Mouse (Mus musculus): Measurements from ENCODE around the gene Nelfcd.

Gene Nelfcd

DNA sequence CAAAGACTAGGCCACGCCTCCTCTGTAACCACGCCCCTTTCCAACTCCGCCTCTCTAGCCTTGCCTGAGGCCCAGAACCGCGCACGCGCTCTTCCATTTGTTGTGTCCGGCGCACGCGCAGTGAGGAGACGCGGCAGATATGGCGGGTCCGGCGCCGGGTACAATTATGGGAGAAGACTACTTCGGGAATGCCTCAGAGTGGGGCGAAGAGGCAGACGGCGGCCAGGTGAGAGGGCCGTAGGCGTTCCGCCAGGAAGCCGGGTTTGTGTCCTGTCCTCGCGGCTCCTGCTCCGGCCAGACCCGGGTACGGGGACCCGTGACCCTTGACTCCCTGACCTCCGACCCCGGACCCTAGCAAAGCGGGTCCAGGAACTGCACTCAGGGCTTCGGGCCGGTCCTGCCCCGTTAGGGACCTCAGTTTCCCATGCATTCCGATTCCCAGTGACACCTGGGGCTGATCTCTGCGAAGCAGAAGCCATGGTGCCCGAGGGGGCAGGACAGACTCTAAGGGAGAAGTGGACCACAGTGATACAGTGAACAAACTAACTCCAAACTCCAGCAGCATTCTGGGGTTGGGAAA is at the start of gene Nelfcd:
TSS of gene Nelfcd (plus strand) at position 74 of the 580 bp plus-strand sequence.
- peak; percentile 97 for DNase-seq (ENCODE audit: low read depth, low spot score)

DNA sequence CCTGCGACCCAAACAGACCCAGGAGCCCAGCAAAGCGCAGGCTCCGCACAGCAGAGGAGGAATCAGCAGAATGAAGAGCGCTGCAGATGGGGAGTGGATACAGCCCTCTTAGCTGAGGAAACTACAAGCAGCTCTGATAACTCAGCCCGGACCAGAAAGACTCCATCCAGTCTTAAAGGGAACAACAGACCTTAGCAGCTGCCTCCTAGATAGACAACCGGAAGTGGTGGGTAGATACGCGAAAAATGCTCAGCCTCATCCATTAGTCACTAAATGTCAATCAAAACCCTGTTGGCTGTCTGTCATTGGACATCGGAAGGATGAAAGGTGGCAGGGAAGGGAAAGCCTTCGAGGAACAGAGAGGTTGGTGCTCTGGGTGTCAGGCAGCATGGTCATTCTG is 49.0 kb upstream of the Nelfcd start:
- DNase-seq (ENCODE audit: low read depth, low spot score), result no peak

DNA sequence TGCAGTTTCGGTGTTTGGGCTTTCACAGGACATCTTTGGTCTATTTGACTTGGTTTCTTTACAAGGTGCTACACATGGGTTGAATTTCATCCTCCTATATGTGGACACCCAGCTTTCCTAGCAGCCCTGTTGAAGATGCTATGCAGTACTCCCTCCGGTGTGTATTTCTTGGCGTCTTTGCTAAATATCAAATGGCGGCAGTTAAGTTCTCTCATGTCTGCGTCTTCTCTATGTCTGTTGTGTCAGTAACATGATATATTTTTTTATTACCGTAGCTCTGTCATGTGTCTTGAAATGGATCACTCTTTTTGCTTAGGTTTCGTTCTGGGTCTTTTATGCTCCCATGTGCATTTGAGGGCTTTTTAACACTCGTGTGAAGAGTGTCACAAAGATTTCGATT is 34.6 kb upstream of the Nelfcd start:
- DNase-seq (ENCODE audit: low read depth, low spot score), result no peak

DNA sequence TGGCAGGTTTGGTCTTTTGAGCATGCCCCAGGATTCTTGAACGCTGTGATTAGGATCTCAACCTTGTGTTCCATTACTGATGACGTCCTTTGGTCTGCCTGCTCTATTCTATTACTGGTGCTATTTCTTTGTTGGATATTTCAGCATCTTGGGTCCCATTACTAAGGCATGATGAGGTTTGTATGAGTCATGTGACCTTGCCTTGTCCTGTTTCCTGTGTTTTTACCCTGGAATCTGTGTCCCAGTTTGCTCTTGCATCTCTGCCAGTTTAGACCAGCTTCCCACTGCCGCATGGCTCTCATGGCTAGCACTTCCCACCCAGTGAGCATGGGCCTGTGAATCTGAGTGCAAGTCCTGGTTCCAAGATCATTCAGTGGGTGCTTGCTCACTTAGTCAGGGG is 23.7 kb upstream of the Nelfcd start:
- DNase-seq (ENCODE audit: low read depth, low spot score), result no peak

DNA sequence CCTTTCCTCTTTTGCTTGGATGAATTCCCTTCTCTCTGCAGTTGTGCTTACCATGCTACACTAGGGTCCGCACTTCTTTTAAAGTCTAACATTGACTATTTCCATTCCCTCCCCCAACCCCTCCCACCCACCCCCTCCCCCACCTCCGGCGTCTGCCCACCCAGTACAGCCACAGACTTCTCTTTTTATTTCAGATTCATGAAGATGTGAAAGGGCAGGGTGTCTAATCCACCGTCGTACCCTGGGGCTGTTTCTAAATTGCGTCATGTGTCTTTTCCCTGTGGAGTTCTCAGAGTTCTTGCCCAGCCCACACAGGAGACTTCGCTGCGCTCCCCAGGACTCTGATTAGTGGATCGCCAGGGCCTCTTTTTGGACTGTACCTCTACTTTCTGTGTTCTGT is 23.1 kb upstream of the Nelfcd start:
- no peak for DNase-seq (ENCODE audit: low read depth, low spot score)

DNA sequence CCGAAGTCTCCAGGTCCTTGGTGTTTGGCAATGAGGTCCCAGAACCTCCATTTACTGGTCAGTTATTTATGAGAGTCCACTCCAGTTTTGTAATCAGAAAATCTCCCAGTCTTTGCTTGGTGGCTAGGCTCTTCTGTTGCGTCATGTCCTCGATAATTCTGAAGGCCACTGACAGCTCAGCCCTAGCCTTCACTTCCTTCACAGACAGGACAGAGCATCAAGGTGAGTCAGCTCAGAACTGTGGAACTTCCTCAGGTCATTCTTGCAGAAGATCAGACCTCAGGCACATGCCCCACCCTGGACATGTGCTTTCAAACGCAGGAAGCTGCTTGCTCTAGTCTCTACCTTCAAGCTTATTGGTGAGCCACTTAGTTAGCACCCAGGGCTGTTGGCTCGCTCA is 22.2 kb upstream of the Nelfcd start:
- peak; percentile 14 for DNase-seq (ENCODE audit: low read depth, low spot score)

DNA sequence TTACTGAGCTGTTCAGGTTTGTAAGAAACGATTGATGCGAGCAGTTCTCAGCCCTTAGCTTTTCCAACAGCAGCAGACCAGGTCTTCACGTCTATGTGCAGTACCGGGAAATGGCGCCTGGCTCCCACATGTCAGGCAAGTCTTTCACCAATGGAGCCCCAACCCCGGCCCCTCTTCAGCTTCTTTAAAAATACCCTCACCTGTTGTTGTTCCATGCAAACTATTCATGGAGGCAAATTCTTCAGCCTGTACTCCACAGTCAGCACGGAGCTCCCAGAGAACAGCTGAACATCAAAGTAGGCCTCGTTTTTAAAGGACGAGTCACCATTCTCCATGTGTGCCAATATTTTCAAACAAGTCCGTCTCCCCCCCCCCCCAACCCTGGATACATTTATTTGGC is 19.0 kb upstream of the Nelfcd start:
- no peak for DNase-seq (ENCODE audit: low read depth, low spot score)

DNA sequence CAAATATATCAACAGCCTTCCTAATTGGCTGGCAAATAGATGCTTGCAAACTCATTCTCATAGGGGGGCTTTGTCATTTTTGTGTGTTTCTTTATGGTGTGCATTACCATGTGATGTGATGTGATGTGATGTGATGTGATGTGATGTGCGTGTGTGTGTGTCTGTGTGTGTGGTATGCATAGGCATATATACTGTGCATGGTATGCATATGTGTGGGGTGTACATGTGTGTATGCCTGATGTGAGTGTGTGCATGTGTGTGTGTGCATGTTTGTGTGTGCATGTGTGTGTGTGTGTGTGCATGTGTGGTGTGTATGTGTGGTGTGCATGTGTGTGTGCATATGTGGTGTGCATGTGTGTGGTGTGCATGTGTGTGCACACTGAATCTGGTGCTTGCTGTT is 18.5 kb upstream of the Nelfcd start:
- no peak for DNase-seq (ENCODE audit: low read depth, low spot score)

DNA sequence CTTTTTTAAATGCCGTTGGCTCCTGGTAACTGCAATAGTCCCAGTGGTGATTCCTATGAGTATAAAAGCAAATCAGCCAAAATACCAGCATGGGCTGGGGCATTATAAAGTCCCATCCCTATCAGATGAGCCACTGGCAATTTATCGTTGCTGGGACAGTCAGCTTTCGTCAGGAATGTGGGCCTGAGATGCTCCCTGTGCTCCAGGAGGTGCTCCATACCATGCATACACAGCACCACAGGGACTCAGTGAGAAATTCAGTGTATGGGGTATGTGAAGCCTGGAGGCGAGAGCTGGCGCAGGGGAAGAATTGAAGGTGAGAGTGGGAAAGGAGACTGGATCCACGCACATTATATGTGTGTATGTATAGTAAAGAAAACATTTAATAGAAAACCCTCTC is 17.7 kb upstream of the Nelfcd start:
- no peak for DNase-seq (ENCODE audit: low read depth, low spot score)

DNA sequence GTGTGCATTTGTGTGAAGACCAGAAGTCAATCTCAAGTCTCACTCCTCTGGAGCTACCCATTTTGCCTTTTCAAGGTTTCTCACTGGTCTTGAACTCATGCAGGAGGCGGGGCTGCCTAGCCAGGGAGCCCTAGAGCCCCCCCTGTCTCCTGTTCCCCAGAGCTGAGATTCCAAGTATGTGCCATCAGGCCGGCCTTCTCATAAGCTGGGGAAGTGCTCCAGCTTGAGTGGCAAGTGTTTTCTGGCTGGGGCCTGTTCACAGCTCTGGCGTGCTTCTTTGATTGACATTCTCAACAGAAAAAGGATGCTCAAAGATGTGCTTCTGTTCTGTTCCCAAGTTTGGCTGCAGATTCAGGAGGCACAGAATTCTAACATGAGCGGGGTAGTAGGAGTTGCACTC is 15.2 kb upstream of the Nelfcd start:
- DNase-seq (ENCODE audit: low read depth, low spot score), result no peak

DNA sequence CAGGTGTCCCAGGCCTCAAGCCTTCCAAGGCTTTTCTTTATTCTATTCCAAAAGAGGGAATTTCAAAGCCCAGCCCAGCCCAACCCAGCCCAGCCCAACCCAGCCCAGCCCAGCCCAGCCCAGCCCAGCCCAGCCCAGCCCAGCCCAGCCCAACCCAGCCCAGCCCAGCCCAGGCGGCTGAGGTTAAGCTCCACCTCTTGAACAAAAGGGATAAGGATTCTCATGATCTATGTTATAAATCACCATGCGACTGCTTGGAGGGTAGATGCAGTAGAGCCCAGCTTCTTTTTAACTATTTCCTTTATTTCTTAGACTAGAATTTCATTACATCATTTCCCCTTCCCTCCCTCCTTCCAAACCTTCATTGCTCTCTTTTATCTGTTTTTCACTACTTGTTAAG is 5.4 kb upstream of the Nelfcd start:
- no peak for DNase-seq (ENCODE audit: low read depth, low spot score)

DNA sequence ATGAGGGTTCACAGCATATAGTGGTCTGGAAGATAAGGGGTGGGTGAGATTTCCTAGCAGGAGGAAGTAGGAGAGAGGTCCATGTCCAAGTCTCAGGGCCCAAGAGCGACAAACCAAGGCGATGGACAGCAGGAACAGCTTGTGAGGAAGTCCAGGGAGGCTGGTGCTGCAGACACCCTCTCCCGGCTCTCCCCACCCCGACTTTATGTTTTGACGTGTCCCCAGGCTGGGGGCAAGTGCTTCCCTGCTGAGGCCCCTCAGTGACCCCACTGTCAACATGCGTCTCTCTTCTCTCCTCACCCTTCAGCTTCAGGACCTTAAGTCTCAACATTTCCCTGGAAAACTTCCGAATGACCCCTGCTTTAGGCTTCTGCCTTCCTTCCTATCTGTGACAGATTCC is 2.5 kb upstream of the Nelfcd start:
- DNase-seq (ENCODE audit: low read depth, low spot score), result no peak

DNA sequence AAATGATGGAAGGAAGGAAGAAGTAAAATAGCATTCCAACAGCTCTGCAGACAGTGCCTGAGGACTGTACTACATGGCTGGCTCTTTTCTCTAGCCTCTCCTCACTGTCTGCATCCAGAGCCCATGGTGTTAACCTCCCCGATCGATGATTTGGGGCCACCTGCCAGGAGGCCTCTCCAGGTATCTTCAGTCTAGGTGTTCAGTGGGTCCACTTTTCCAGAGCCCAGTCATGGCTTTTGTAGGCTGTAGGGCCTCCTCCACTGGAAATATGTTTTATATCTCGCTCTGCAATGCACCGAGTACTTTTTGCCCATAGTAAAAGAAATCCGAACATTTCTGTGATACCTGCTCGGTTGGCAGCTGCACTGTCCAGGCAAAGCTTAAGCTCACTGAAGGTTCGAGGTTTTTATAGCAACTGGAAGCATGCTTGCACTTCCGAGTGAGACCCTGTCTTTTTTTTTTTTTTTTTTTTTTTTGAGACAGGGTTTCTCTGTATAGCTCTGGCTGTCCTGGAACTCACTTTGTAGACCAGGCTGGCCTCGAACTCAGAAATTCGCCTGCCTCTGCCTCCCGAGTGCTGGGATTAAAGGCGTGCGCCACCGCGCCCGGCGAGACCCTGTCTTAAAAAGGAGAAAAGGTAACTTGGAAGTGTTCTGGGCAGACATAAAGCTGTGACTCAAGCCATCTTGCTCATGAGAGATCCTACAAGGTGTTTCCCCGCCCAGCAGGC is 438 bp upstream of the Nelfcd start:
- no peak for DNase-seq (ENCODE audit: low read depth, low spot score)

DNA sequence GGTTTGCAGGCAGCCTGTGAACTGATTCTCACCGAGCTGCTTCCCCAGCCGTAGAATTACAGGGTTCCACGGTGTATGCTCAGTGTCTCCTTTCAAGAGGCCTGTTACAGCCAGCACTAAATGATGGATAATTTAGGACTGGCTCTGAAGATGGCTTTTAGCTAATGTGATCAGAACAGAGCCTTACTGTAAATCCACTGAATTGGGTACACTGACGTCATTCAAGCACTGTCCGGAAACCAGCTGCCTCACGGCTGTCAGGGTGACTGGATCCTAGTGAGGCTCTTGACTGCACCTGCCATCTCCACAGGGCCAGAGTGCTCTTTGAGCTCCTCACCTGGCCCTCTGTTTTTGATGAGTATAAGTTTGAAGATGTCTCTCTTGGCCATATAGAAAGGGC is 5.5 kb downstream of the Nelfcd start:
- no peak for DNase-seq (ENCODE audit: low read depth, low spot score)

DNA sequence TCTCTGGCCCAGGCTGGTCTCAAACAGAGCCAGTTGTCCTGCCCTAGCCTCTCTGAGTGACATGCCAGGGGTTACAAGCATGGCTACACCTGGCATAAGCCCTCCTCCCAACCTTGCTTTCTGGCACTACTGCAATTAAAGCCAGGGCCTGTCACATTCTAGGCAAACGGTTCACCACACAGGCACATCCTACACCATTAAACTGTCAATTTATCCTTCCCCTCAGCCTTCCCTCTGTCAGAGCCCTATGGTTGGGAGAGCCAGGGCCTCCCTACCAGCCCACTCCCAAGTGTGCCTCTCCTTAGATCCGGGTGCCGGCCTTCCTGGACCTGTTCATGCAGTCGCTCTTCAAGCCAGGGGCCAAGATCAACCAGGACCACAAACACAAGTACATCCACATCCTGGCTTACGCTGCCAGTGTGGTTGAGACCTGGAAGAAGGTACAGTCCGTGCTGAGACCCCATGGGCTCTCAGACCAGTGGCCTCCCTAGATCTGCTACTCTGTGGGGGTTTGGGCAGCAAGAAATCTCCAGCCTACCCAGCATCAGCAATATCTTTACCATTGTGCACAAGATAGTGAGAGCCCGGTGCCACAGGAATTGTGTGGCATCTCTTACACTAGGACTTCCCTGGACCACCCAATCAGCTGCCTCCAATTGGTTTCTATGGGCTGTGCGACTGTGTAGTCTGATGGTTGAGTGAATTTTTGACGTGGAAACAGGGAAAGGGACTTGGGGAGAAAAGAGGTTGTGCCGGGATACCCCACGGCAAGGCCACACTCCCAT is 8.9 kb downstream of the Nelfcd start:
- DNase-seq (ENCODE audit: low read depth, low spot score), result no peak

DNA sequence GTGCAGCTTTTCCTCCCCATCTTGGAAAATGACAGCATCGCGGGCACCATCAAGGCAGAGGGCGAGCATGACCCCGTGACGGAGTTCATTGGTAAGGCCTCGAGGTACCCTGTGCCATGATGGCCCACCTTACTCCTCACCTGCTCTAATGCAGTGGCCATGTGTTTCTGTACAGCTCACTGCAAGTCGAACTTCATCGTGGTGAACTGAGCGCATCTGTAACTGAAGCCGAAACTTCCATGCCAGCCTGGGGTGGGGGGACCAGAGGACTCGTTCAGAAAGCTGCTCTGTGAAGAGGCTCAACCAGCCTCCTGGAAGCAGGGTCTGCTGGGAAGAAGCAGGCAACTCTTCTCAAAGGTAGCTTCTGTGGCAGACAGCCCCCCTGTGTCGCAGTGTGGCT is 11.3 kb downstream of the Nelfcd start:
- DNase-seq (ENCODE audit: low read depth, low spot score), result no peak

DNA sequence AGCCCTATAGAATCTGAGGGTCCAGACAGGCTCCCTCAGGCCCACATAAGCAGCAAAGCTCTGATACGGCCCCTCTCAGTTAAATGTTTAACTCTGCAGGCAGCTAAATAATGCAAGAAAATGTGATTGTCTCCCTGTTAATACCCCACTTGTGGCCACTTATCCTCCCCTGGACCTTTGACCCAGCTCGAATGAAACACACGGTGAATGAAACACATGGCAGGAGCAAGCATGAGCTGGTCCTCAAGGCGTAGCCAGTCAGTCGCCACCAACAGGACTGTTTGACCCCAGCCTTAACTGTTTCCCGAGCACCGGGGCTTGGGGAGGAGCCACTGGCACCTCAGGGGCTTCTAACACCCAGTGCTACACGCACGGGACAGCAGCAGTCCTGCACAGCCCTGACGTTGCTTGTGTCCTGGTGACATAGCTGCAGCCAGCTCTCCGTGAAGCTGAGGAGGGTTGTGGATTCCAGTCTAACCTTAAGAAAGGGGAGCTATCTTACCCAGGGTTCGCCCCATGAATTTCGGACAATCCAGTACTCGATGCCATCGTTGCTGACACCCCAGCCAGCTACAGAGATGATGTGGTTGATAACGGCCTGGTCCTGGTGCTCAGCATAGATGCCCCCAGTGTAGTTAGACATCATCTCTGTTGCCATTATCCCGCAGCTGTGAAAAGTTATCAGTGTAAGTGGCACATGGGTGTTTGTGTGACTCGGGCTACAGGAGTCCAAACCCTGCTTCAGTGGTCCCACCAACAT is 12.7 kb downstream of the Nelfcd start:
- no peak for DNase-seq (ENCODE audit: low read depth, low spot score)

DNA sequence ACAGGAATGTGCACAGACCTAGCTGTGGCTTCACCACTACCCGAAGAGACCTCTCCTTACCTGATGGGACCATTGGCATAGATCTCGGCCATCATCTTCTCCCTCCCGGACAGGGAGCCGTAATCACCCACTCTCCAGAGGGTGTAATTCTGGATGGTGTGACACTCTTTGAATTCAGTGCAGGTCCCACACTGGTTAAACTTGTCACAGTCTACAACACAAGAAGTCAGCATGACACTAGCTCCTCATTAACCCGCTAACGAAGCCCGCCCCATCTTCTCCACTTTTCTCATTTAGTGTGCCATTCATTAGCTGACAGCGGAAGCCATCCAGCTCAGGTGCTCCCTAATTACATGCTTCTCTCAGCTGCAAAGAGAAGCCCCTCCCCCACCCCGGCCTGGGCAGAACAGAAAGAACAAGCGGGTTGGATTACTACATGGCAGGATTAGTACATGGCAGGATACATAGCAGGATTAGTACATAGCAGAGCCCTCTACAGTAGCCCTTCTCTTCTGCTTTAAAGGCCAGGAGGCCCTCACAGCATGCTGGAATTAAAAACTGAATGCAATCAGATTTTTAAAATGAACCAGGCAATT is 13.5 kb downstream of the Nelfcd start:
- no peak for DNase-seq (ENCODE audit: low read depth, low spot score)

DNA sequence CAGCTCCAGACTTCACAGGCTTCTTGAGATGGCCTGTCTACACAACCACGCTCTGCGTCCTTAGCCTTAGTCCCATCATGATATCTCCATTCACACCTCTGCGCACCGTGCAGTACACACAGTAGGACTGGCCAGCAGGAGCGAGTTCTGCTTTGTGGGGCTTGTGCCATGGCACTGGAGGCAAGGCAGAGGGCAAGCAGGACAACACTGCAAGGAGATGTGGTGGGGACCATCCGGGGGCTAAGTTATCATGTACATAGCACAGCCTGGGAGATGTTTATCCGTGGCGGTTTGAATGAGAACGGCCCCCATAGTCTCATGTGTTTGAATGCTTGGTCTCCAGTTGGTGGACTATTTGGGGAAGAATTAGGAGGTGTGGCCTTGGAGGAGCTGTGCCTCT is 19.3 kb downstream of the Nelfcd start:
- no peak for DNase-seq (ENCODE audit: low read depth, low spot score)

DNA sequence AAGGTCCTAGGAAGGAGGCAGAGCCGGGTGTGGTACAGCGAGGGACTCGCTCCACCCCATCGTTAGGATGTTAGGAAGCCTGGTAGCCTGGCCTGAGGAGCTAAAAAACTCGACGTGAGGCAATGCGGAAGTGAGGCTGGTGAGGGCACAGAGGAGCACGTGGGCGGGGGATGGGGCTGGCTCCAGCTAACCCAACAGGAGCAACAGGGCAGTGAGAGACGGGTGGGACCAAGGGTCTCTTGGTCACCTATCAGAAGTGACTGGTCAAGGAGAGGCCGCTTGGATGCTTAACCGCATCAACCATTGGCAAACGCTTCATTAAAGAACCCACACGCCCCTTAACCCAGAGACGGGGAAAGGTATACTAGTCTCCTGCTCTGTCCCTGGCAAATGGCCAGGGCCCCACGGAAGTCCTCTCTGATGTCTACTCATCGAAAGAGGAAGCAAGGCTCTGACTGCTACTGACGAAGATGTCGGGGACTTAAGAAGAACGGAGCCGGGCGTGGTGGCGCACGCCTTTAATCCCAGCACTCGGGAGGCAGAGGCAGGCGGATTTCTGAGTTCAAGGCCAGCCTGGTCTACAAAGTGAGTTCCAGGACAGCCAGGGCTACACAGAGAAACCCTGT is 20.6 kb downstream of the Nelfcd start:
- peak; percentile 94 for DNase-seq (ENCODE audit: low read depth, low spot score)

DNA sequence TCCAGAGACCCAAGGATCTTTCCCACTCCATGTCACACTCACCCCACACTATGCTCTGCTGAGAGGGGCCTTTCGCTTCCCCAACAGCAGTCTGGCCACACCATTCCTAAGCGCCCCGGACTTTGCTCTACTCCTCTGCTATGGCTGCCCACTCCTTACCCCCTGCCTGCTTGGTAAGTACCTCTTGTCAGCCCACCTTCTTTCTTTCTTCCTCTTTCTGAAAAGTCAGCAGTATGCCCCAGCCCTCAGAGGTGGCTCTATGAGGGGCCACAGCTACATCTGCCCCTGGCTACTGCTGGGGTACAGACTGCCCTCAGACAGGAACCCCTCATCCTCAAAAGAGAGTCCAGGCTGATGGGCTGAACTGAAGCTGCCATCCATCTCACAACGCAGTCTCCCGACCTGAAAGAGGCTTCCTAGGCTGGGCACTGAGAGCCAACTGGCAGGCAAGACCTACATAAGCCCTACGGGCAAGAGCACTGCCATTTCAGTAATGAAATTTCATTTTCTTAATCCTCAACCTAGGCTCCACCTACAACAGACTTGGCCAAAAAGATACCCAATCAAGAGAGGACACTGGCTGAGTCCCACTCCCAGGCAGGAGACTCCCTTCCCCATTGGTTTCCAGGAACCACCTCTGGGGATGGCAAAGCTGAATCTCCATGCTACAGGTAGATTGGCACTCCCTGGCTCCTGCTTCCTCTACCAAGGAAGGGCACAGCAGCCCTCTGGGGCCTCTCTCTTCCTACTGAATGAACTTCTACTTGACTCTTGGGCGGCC is 21.5 kb downstream of the Nelfcd start:
- peak; percentile 91 for DNase-seq (ENCODE audit: low read depth, low spot score)
